Mouse (Mus musculus): ENCODE results near the gene Abcd3.

DNA sequence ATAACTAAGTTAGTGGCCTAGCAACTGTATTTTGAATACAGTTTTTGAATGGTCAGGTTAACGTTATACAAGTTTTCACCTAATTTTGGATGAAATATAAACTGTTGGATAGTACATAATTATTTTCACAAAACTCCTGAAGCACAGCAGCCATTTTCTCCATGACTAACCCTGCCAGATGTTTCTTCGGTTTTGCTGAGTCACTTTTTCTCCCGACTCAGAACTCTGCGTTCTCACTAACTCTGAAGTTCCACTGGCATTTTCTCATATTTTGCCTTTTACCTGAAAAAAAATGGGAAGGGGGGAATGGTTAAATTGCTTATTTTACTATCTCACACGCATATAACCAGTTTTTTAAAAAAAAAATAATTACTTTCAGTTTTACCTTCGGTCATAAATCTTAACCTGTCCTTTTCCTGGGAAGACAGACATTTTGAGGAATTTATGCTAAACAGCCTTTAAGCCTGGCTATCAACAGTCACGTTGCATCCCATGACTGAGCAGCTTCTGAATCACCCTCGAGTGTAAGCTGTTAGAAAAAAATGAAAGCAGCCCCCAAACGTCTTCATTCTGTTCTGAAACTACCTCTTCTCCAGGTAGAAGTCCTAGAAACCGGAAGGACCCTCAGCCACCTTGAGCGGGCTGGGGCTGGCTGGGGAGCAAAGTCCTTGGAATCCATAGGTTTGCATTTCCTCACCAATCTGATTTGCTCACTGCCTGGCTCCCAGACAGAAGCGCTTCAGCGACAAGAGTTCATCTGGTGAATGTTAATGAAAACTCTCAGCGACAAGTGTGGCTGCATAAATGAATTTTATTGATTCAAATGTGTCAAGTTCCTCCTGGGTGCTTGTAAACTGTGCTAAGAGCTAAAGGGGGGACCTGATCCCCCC, 94.1 kb downstream of the Abcd3 start:
- TF ChIP-seq CTCF (IDR thresholded peaks at IDR 0.05; ENCODE audit: insufficient read depth, low read depth, low read length) (no peak), POLR2A (IDR thresholded peaks at IDR 0.05; ENCODE audit: insufficient read depth, low read depth, low read length) (no peak)

Measured in olfactory bulb, adult 2 months (tissue).